Mouse (Mus musculus) liver (tissue): ENCODE results near the gene Copb1.
A peak's percentile ranks its signal among the peaks of the same experiment; 100 is the strongest.
"Not testable (repeated sequence)": the region's sequence is repeated elsewhere in the genome, so short reads cannot be mapped to it uniquely, and the experiment has no call there.

Experiments
- DNase-seq: peaks from one replicate; pipeline ENCODE4 v3.0.0-alpha.2; 2020; ENCODE audit warnings: mixed read lengths

Copb1 gene

GRCm38 (mm10) chr7:114216908-114217307, 37.6 kb downstream of the Copb1 start:
- peak; percentile 24 for DNase-seq

- no peak for DNase-seq
Measured at GRCm38 (mm10) chr7:114214385-114214784, 40.1 kb downstream of the Copb1 start.

- no peak for DNase-seq
Measured at GRCm38 (mm10) chr7:114213537-114213936, 41.0 kb downstream of the Copb1 start.

- DNase-seq, result no peak
Measured at GRCm38 (mm10) chr7:114210618-114211017, 43.9 kb downstream of the Copb1 start.

- DNase-seq, result no peak
Measured at GRCm38 (mm10) chr7:114209841-114210240, 44.7 kb downstream of the Copb1 start.

- no peak for DNase-seq
Measured at GRCm38 (mm10) chr7:114203491-114204359, 50.8 kb downstream of the Copb1 start.

- DNase-seq, result no peak
Measured at GRCm38 (mm10) chr7:114202972-114203404, 51.5 kb downstream of the Copb1 start.

- DNase-seq, result no peak
Measured at GRCm38 (mm10) chr7:114200651-114201050, 53.9 kb downstream of the Copb1 start.

GRCm38 (mm10) chr7:114199428-114200110, 54.9 kb downstream of the Copb1 start:
- DNase-seq, result no peak

GRCm38 (mm10) chr7:114198252-114198651, 56.3 kb downstream of the Copb1 start:
- DNase-seq, result no peak

- DNase-seq, result not testable (repeated sequence)
Measured at GRCm38 (mm10) chr7:114196588-114196987, 57.9 kb downstream of the Copb1 start.

- not testable (repeated sequence) for DNase-seq
Measured at GRCm38 (mm10) chr7:114194788-114195187, 59.7 kb downstream of the Copb1 start.

GRCm38 (mm10) chr7:114194224-114194623, 60.3 kb downstream of the Copb1 start:
- peak; percentile 10 for DNase-seq

- DNase-seq, result no peak
Measured at GRCm38 (mm10) chr7:114193284-114194067, 61.0 kb downstream of the Copb1 start.

- DNase-seq, result no peak
Measured at GRCm38 (mm10) chr7:114192581-114192980, 61.9 kb downstream of the Copb1 start.

GRCm38 (mm10) chr7:114183416-114183815, 71.1 kb downstream of the Copb1 start:
- DNase-seq, result no peak

- DNase-seq, result no peak
Measured at GRCm38 (mm10) chr7:114182708-114183107, 71.8 kb downstream of the Copb1 start.

- peak; percentile 47 for DNase-seq
Measured at GRCm38 (mm10) chr7:114181391-114181790, 73.1 kb downstream of the Copb1 start.

GRCm38 (mm10) chr7:114176588-114176987, 77.9 kb downstream of the Copb1 start:
- no peak for DNase-seq

- peak; percentile 9 for DNase-seq
Measured at GRCm38 (mm10) chr7:114171354-114172097, 83.0 kb downstream of the Copb1 start.

GRCm38 (mm10) chr7:114169996-114170395, 84.5 kb downstream of the Copb1 start:
- DNase-seq, result no peak

GRCm38 (mm10) chr7:114169381-114169780, 85.1 kb downstream of the Copb1 start:
- no peak for DNase-seq
